Mouse (Mus musculus): ENCODE data around the gene Nid2. TPM values are rescaled to one million over a fixed set of nuclear protein-coding genes. Genes with fewer than 3 reads are reported as not detected.
A peak's percentile ranks its signal among the peaks of the same experiment; 100 is the strongest.

The Nid2 gene
- polyA plus RNA-seq (2015; fragmentation: Nextera tagmentation; extraction: Ambion mirVana) = 28.2 and 31.6 TPM in 2 replicates

- H3K27me3 ChIP-seq (ENCODE audit: control insufficient read depth, insufficient read depth, low read depth, low read length) = peaks cover 21% of the 10 kb centered on the region
- peak within 1 kb of the TSS; percentile 98 for H3K4me2 ChIP-seq (ENCODE audit: low read length)
- H3K36me3 ChIP-seq (ENCODE audit: control insufficient read depth, insufficient read depth, low read length) = no peaks in the 10 kb centered on the region
- under 1% methylated on average over 45 of the region's 45 CpGs for WGBS
- ATAC-seq = peak; percentile 95
- H3K4me3 ChIP-seq (ENCODE audit: low read depth, low read length) = peak within 1 kb of the TSS; percentile 55
- H3K9me3 ChIP-seq (replicated peaks; ENCODE audit: control insufficient read depth, low read length, poor library complexity, severe bottlenecking) = no peaks in the 10 kb centered on the region
- H3K4me1 ChIP-seq (ENCODE audit: control insufficient read depth, insufficient read depth, low read length) = peaks cover 10% of the 10 kb centered on the region
- no peak within 1 kb of the TSS for H3K27ac ChIP-seq (ENCODE audit: low read length)
- H3K9ac ChIP-seq (ENCODE audit: low read depth, low read length) = peak within 1 kb of the TSS; percentile 50
Measured at GRCm38 (mm10) chr14:19751025-19751771, at the start of gene Nid2. Gene Nid2 (plus strand): TSS chr14:19751265.

GRCm38 (mm10) chr14:19701546-19701945, 49.5 kb upstream of the Nid2 start:
- peaks cover 2% of the 10 kb centered on the region for H3K4me1 ChIP-seq (ENCODE audit: control insufficient read depth, insufficient read depth, low read length)
- no peak overlapping the region for H3K27ac ChIP-seq (ENCODE audit: low read length)
- no peaks in the 10 kb centered on the region for H3K36me3 ChIP-seq (ENCODE audit: control insufficient read depth, insufficient read depth, low read length)
- no peak overlapping the region for H3K4me2 ChIP-seq (ENCODE audit: low read length)
- H3K9ac ChIP-seq (ENCODE audit: low read depth, low read length) = no peak overlapping the region
- no peak overlapping the region for H3K4me3 ChIP-seq (ENCODE audit: low read depth, low read length)
- no peaks in the 10 kb centered on the region for H3K27me3 ChIP-seq (ENCODE audit: control insufficient read depth, insufficient read depth, low read depth, low read length)
- ATAC-seq = no peak
- no peaks in the 10 kb centered on the region for H3K9me3 ChIP-seq (replicated peaks; ENCODE audit: control insufficient read depth, low read length, poor library complexity, severe bottlenecking)

GRCm38 (mm10) chr14:19705649-19706048, 45.4 kb upstream of the Nid2 start:
- peak; percentile 84 for ATAC-seq
- Histone ChIP-seq H3K9me3 (replicated peaks; ENCODE audit: control insufficient read depth, low read length, poor library complexity, severe bottlenecking) (no peaks in the 10 kb centered on the region), H3K4me2 (ENCODE audit: low read length) (peak overlapping the region; percentile 41), H3K4me3 (ENCODE audit: low read depth, low read length) (no peak overlapping the region), H3K27ac (ENCODE audit: low read length) (no peak overlapping the region), H3K4me1 (ENCODE audit: control insufficient read depth, insufficient read depth, low read length) (peaks cover 7% of the 10 kb centered on the region), H3K27me3 (ENCODE audit: control insufficient read depth, insufficient read depth, low read depth, low read length) (no peaks in the 10 kb centered on the region), H3K9ac (ENCODE audit: low read depth, low read length) (no peak overlapping the region), H3K36me3 (ENCODE audit: control insufficient read depth, insufficient read depth, low read length) (no peaks in the 10 kb centered on the region)
- 5% methylated on average over 16 of the region's 16 CpGs for WGBS

GRCm38 (mm10) chr14:19706454-19706853, 44.6 kb upstream of the Nid2 start:
- ATAC-seq = peak; percentile 71
- H3K9me3 ChIP-seq (replicated peaks; ENCODE audit: control insufficient read depth, low read length, poor library complexity, severe bottlenecking) = no peaks in the 10 kb centered on the region
- WGBS = 2% methylated on average over 5 of the region's 5 CpGs

GRCm38 (mm10) chr14:19706997-19707396, 44.1 kb upstream of the Nid2 start:
- H3K27me3 ChIP-seq (ENCODE audit: control insufficient read depth, insufficient read depth, low read depth, low read length) = no peaks in the 10 kb centered on the region
- H3K36me3 ChIP-seq (ENCODE audit: control insufficient read depth, insufficient read depth, low read length) = no peaks in the 10 kb centered on the region
- no peak overlapping the region for H3K27ac ChIP-seq (ENCODE audit: low read length)
- H3K9me3 ChIP-seq (replicated peaks; ENCODE audit: control insufficient read depth, low read length, poor library complexity, severe bottlenecking) = no peaks in the 10 kb centered on the region
- no peak overlapping the region for H3K9ac ChIP-seq (ENCODE audit: low read depth, low read length)
- peak; percentile 20; the same call in 1 of the 2 replicates for ATAC-seq
- WGBS = 83% methylated on average over 2 of the region's 2 CpGs
- no peak overlapping the region for H3K4me3 ChIP-seq (ENCODE audit: low read depth, low read length)
- H3K4me2 ChIP-seq (ENCODE audit: low read length) = no peak overlapping the region
- H3K4me1 ChIP-seq (ENCODE audit: control insufficient read depth, insufficient read depth, low read length) = peaks cover 7% of the 10 kb centered on the region

More at GRCm38 (mm10) chr14:19706454-19706853, 44.6 kb upstream of the Nid2 start:
- Histone ChIP-seq H3K4me2 (ENCODE audit: low read length) (no peak overlapping the region), H3K9ac (ENCODE audit: low read depth, low read length) (no peak overlapping the region), H3K4me3 (ENCODE audit: low read depth, low read length) (no peak overlapping the region), H3K27me3 (ENCODE audit: control insufficient read depth, insufficient read depth, low read depth, low read length) (no peaks in the 10 kb centered on the region), H3K36me3 (ENCODE audit: control insufficient read depth, insufficient read depth, low read length) (no peaks in the 10 kb centered on the region), H3K4me1 (ENCODE audit: control insufficient read depth, insufficient read depth, low read length) (peaks cover 7% of the 10 kb centered on the region), H3K27ac (ENCODE audit: low read length) (no peak overlapping the region)

GRCm38 (mm10) chr14:19707721-19708507, 43.2 kb upstream of the Nid2 start:
- H3K27ac ChIP-seq (ENCODE audit: low read length) = no peak overlapping the region
- peaks cover 7% of the 10 kb centered on the region for H3K4me1 ChIP-seq (ENCODE audit: control insufficient read depth, insufficient read depth, low read length)
- no peaks in the 10 kb centered on the region for H3K27me3 ChIP-seq (ENCODE audit: control insufficient read depth, insufficient read depth, low read depth, low read length)
- no peaks in the 10 kb centered on the region for H3K36me3 ChIP-seq (ENCODE audit: control insufficient read depth, insufficient read depth, low read length)
- H3K4me2 ChIP-seq (ENCODE audit: low read length) = no peak overlapping the region
- H3K9ac ChIP-seq (ENCODE audit: low read depth, low read length) = no peak overlapping the region
- H3K4me3 ChIP-seq (ENCODE audit: low read depth, low read length) = no peak overlapping the region
- ATAC-seq = no peak
- 77% methylated on average over 11 of the region's 11 CpGs for WGBS
- H3K9me3 ChIP-seq (replicated peaks; ENCODE audit: control insufficient read depth, low read length, poor library complexity, severe bottlenecking) = no peaks in the 10 kb centered on the region

GRCm38 (mm10) chr14:19709161-19709560, 41.9 kb upstream of the Nid2 start:
- ATAC-seq = no peak
- WGBS = 34% methylated on average over 9 of the region's 9 CpGs
- H3K27me3 ChIP-seq (ENCODE audit: control insufficient read depth, insufficient read depth, low read depth, low read length) = no peaks in the 10 kb centered on the region
- no peak overlapping the region for H3K27ac ChIP-seq (ENCODE audit: low read length)
- peaks cover 7% of the 10 kb centered on the region for H3K4me1 ChIP-seq (ENCODE audit: control insufficient read depth, insufficient read depth, low read length)
- no peaks in the 10 kb centered on the region for H3K36me3 ChIP-seq (ENCODE audit: control insufficient read depth, insufficient read depth, low read length)
- H3K9ac ChIP-seq (ENCODE audit: low read depth, low read length) = no peak overlapping the region
- no peak overlapping the region for H3K4me3 ChIP-seq (ENCODE audit: low read depth, low read length)
- peak overlapping the region; percentile 22 for H3K4me2 ChIP-seq (ENCODE audit: low read length)
- H3K9me3 ChIP-seq (replicated peaks; ENCODE audit: control insufficient read depth, low read length, poor library complexity, severe bottlenecking) = no peaks in the 10 kb centered on the region

- Histone ChIP-seq H3K9me3 (replicated peaks; ENCODE audit: control insufficient read depth, low read length, poor library complexity, severe bottlenecking) (no peaks in the 10 kb centered on the region), H3K27me3 (ENCODE audit: control insufficient read depth, insufficient read depth, low read depth, low read length) (no peaks in the 10 kb centered on the region), H3K4me1 (ENCODE audit: control insufficient read depth, insufficient read depth, low read length) (peaks cover 4% of the 10 kb centered on the region; the same call in 1 of the 2 replicates), H3K27ac (ENCODE audit: low read length) (no peak overlapping the region), H3K9ac (ENCODE audit: low read depth, low read length) (no peak overlapping the region), H3K4me3 (ENCODE audit: low read depth, low read length) (no peak overlapping the region), H3K4me2 (ENCODE audit: low read length) (no peak overlapping the region), H3K36me3 (ENCODE audit: control insufficient read depth, insufficient read depth, low read length) (no peaks in the 10 kb centered on the region)
- ATAC-seq = no peak
- 58% methylated on average over 1 of the region's 1 CpGs for WGBS
Measured at GRCm38 (mm10) chr14:19711771-19712170, 39.3 kb upstream of the Nid2 start.

GRCm38 (mm10) chr14:19713067-19713466, 38.0 kb upstream of the Nid2 start:
- H3K27me3 ChIP-seq (ENCODE audit: control insufficient read depth, insufficient read depth, low read depth, low read length) = no peaks in the 10 kb centered on the region
- H3K4me3 ChIP-seq (ENCODE audit: low read depth, low read length) = no peak overlapping the region
- no peak overlapping the region for H3K9ac ChIP-seq (ENCODE audit: low read depth, low read length)
- H3K36me3 ChIP-seq (ENCODE audit: control insufficient read depth, insufficient read depth, low read length) = no peaks in the 10 kb centered on the region
- peak overlapping the region; percentile 24; the same call in 1 of the 2 replicates for H3K27ac ChIP-seq (ENCODE audit: low read length)
- H3K4me2 ChIP-seq (ENCODE audit: low read length) = no peak overlapping the region
- ATAC-seq = no peak
- H3K9me3 ChIP-seq (replicated peaks; ENCODE audit: control insufficient read depth, low read length, poor library complexity, severe bottlenecking) = no peaks in the 10 kb centered on the region
- 60% methylated on average over 3 of the region's 3 CpGs for WGBS
- H3K4me1 ChIP-seq (ENCODE audit: control insufficient read depth, insufficient read depth, low read length) = 0 out of 2 replicates have a peak, but pooled peaks cover 3% of the 10 kb centered on the region

Measured in midbrain, embryonic 16.5 days (tissue).